Mouse (Mus musculus) left cerebral cortex, adult 2 months (tissue): ENCODE data around the gene Marc2. TPM values are rescaled to one million over a fixed set of nuclear protein-coding genes. Genes with fewer than 3 reads are reported as not detected.

Experiments used
- DNase-seq, 2 experiments: peaks; one replicate each; pipeline ENCODE4 v3.0.0; 2021 to 2022; ENCODE audit warnings: low spot score in 2 of 2, mixed read lengths in 1 of 2; ENCODE audit errors: extremely low spot score in 1 of 2
- H3K27ac ChIP-seq: fragments of 200-600 bp; 2 replicates; pipeline ENCODE4 v1.8.1; 2022
- H3K4me3 ChIP-seq: fragments of 200-600 bp; 2 replicates; pipeline ENCODE4 v1.8.1; 2022
- CTCF ChIP-seq: fragments of 200-600 bp; IDR thresholded peaks from 2 replicates; pipeline ENCODE4 v1.8.1; 2022; ENCODE audit warnings: antibody characterized with exemption, mild to moderate bottlenecking, moderate library complexity
- intact Hi-C: fragments of 180-260 bp; cut with DNase I; formaldehyde crosslinking; loops from one replicate; pipeline ENCODE4 v1.15.1; 2025
- microRNA-seq, 2 experiments: library from miRNA; unstranded; fragments of <30 nt; microRNA quantifications; one replicate each; pipeline ENCODE4 v1.2.0; 2021
- total RNA-seq, 2 experiments: library from RNA; stranded (reverse); gene quantifications; 2 replicates each; pipeline ENCODE4 v1.2.3; 2021

Gene Marc2
- total RNA-seq, 2 experiments from 2014 or later: 167 to 177 TPM

GRCm38 (mm10) chr1:184771202-184771890, 74.9 kb downstream of the Marc2 start:
- peak; percentile 87 for TF ChIP-seq CTCF
- intact Hi-C loops: no loop called here
- Histone ChIP-seq H3K27ac (no peak overlapping the region), H3K4me3 (no peak overlapping the region)
- DNase-seq: peak; percentile 43 to 64

GRCm38 (mm10) chr1:184763866-184764265, 82.4 kb downstream of the Marc2 start:
- intact Hi-C loops: no loop called here
- TF ChIP-seq CTCF: no peak
- Histone ChIP-seq H3K4me3 (no peak overlapping the region), H3K27ac (no peak overlapping the region)
- DNase-seq: no peak

Small RNAs within 50 kb of the gene (microRNA-seq; reads per million reads assigned to microRNA genes)
- 836 to 864 reads per million in 2 experiments for gene Mir1981

Other genes with a start within 250 kb of the Marc2 start
- gene Hlx, start 113.8 kb downstream of the Marc2 start, total RNA-seq: under 1 TPM; 0.30 to 0.84 TPM
- under 1 TPM in 1 of 2 experiments, not detected in 1; 0.26 TPM for gene Marc1, start 35.1 kb downstream of the Marc2 start, total RNA-seq
- 10 to 100 TPM; 37.6 to 46.2 TPM for gene C130074G19Rik, start 36.8 kb upstream of the Marc2 start, total RNA-seq
- gene Mark1, start 153.1 kb upstream of the Marc2 start, total RNA-seq: 10 to 100 TPM; 92.5 to 94.6 TPM